Mouse (Mus musculus) cerebellum, postnatal 14 days (tissue): ENCODE measurements around the gene Ccdc141.
A peak's percentile ranks its signal among the peaks of the same experiment; 100 is the strongest.

Experiments used
- DNase-seq, 2 experiments: peaks; one replicate each; pipeline ENCODE4 v3.0.0; 2021; ENCODE audit warnings: mixed read lengths in 2 of 2

Gene Ccdc141

DNA sequence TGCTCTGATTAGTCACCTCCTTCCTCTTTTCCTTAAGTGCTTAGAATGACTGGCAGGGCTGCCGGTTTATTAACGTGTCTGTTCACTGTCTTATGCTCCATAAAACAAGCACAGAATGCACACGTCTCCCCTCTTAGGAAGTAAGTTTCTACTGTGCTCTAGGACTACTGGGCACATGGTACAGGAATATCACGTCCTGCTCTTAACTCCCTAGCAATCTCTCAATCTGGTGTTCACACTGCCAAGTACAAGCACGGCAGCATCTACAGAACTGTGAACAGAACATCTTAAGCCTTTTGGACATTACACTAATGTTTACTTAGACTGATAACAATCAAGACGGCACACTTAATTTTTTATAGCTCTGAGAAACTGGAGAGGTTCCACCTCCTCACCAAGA lies 52.3 kb downstream of the Ccdc141 start:
- no peak for DNase-seq

- no peak for DNase-seq
Observed at GRCm38 (mm10) chr2:77114335-77114734, 56.1 kb downstream of the Ccdc141 start.

GRCm38 (mm10) chr2:77113867-77114266 lies 56.6 kb downstream of the Ccdc141 start:
- peak in 1 of 2 experiments; percentile 20 for DNase-seq

- DNase-seq = no peak
Observed at GRCm38 (mm10) chr2:77113026-77113425, 57.4 kb downstream of the Ccdc141 start.

DNA sequence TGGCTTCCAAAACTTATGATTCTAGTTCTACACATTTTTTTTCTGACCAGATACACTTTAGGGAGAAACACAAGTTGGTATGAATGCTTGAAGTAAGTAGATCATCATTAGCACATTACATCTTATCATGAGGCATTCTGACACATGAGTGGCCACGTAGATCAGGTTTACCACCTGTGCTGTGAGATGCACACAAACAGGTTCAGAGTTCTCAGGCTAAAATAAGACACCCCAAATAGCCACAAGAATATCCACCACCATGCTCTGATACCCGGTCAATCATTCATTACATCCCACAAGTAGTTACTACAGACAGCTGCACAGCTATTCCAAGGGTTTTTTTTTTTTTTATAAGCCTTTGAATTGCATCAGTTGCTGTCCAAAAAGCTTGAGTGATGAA lies 59.3 kb downstream of the Ccdc141 start:
- DNase-seq = no peak

- no peak for DNase-seq
Observed at GRCm38 (mm10) chr2:77110365-77110764, 60.1 kb downstream of the Ccdc141 start.

GRCm38 (mm10) chr2:77109506-77110123 lies 60.8 kb downstream of the Ccdc141 start:
- DNase-seq = peak; percentile 85 to 95

DNA sequence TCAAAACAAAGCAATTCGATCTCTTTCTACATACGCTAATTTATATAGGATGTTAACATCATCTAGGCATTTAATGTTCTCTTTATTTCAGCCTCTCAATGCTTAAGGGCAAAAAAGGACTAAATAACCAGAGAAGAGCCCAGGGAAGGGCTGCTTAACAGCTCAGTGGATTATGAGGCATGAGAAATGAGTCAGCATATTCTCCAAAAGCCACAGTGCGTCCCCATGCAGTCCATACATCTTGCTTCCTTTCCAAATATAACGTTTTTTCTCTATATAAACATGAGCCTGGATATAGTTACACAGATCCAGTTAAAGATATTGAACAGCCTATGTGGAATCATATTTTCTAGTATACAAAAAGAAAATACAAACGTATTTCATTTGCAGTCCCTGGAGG lies 61.9 kb downstream of the Ccdc141 start:
- no peak for DNase-seq

GRCm38 (mm10) chr2:77106150-77106549 lies 64.3 kb downstream of the Ccdc141 start:
- DNase-seq = no peak

DNA sequence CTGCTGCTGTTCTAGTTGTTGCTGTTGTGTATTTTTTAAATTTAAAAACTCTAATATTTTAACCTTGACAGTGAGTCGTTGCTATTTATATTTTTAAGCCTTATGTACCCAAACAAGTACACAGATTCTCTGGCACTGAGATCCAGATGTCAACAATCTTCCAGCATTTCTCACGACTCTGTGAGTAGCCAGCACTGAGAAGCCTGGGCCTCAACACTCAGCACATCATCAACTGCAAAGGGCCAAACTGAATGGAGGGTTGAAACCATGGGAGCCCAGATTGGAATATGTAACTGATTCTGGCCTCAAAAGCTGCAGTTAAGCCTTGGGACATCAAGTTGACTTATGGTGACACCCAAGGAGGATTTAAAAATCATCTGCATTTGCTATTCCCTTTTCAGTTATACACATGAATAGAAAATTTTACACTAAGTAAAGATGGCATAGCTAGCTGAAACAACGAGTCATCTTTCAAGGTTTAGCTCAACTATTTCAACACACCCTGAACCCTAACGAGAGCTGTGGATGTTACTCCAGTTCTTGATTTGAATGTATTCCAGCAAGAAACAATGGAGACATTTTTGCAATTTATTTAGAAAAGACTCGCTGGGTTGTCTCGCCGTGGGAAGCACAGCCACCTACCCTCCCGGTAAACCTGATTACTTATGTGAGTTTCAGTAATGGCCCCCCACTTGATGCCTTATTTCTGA lies 65.3 kb downstream of the Ccdc141 start:
- DNase-seq = no peak

DNA sequence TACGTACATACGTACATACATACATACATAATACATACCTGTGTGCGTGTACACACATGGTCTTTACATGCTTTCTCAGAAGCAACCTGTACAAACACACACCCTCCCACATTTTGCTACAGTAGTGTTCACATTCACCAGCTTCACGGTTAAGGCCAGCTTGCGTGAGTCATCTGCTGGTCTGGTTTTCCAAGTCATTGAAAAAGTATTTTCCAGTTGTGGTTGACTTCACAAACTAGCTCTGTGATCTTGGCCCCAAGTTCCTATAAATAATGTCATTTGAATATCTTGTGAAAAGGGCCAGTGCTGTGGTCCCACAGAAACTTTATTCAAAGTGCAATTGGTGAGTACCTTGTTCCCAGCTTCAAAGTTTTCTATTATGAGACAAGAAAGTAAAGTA lies 67.9 kb downstream of the Ccdc141 start:
- no peak for DNase-seq

- no peak for DNase-seq
Observed at GRCm38 (mm10) chr2:77099814-77100213, 70.6 kb downstream of the Ccdc141 start.

DNA sequence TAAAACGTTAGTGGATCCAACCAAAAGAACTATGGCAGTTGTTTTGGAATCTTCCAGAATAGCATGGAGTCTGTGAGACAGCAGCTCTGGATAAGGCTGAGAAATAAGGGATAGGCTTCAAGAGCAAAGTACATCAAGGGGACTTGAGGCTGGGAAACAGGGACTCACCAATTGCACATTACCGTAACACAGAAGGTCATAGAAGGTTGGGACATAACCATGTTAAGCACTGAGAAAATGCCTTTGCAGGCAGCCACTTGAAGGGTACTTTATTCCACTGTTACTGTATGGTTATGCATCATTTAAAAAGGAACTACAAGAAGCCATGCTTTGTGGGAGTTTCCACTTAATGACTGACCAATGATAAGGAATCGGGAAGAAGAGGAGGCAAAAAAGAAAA lies 71.7 kb downstream of the Ccdc141 start:
- DNase-seq = no peak

GRCm38 (mm10) chr2:77091749-77092148 lies 78.7 kb downstream of the Ccdc141 start:
- no peak for DNase-seq

DNA sequence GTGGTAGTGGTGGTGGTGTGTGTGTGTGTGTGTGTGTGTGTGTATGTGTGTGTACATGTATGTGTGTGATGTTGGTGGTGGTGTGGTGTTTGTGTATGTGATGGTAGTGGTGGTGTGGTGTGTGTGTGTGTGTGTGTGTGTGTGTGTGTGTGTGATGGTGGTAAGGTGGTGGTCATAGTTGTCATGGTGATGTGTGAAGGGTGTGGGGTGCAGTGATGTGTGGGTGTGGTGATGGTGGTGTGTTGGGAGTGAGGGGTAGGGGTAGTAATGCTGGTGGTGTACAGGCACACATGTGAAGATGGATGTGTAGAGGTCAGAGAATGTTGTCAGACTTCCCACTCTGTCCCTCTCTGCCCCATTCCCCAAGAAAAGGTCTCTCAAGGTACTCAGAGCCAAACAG lies 85.1 kb downstream of the Ccdc141 start:
- no peak for DNase-seq

GRCm38 (mm10) chr2:77084629-77085028 lies 85.8 kb downstream of the Ccdc141 start:
- DNase-seq = no peak

DNA sequence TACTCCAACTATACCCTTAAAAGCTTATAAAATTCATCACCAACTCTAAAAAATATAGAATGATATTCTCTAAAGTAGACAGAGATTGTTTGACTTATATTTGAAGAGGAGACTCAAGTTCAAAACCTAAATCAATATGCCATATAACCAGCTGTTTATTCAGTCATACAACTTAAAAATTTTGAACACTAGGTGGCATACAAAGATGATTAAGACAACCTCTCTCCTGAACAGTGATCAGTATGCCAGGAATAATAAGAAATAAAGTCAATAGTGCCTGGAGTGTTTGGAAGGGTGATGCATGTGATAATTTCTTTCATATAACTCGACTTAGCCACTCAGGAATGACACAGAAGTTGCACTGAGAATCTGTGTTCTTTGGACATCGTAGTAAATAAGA lies 89.3 kb downstream of the Ccdc141 start:
- no peak for DNase-seq

DNA sequence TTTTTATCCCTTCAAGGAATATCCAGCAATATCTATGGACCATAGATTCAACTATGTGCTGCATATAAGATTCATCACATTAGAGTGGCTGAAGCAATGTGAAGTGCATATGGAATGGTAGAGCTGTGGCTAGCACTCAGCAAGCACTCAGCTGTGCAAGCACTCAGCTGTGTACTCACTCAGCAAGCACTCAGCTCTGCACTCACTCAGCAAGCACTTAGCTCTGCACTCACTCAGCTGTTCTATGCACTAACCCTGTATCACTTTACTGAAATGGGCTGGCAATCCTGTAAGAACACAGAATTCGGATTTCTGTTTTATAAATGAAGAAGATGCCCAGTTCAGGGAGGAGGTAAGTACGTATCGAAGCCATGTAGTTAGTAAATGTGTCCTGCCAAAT lies 89.8 kb downstream of the Ccdc141 start:
- no peak for DNase-seq

DNA sequence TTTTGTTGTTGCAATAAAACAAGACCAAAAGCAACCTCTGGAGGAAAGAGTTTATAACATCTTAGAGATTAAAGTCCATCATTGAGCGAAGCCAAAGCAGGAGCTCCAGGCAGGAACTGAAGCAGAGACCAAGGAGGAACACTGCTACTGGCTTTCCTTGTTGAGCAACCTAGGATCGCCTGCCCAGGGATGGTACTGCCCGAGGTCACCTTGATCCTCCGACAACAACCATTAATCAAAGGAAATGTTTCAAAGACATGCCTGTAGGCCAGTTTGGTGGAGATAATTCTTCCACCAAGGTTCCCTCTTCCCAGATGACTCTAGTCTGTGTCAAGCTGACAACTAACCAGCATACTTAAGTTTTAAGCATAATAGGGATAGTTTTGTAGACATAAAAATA lies 91.7 kb downstream of the Ccdc141 start:
- DNase-seq = no peak

DNA sequence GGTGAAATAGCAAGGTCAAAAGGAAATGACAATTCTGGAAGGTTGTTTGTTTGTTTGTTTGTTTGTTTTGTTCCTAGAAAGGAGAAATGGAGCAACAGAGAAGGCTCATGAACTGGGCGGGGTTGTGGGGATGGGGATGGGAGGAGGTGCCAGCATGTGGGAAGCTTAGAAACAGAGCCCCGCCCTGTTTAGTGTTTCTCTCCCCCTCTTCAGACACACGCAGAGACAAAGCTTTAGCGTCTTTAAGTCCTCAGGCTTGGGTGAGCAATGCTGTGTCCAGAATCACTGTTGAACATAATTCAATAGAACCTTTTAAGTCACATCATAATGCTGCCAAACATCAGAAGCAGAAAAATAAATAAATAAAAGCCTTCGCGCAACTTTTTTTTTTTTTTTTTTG lies 96.1 kb downstream of the Ccdc141 start:
- no peak for DNase-seq

DNA sequence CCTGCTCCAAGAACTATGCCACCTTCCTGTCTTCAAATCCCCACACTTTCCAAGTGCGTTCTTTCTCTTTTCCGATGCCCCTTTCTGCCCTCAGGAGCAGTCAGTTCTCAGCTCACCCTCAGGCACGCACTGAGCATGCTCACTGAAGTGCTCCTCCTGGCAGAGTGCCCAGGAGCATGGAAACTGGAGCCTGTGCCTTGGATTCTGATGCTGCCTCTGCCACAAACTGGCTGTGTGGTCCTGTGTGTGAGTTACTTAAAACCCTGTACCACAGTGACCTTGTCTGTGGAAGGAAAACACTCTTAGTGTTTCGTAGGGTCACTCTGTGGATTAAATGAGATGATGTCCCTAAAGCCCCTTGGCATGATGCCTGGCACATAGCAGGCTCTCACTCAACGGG lies 96.5 kb downstream of the Ccdc141 start:
- DNase-seq = peak; percentile 48 to 74

DNA sequence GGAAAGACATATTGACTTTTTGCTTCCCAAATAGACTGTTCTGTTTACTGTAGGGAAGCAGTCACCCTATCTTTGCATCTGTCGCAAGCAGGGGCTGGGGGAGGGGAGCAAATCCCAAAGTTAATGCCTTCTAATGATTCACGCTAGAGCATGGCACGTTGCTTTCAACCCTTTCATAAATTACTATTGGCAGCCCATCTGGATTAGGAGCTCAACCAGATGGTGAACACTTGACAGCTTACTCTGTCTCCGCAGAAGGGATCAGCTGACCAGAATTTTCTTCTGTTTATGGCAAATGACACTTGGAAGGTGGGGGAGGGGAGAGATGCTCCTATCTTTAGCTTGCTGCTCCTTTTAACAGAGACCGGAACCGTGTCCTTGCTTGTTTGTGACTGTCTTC lies 105.1 kb downstream of the Ccdc141 start:
- peak; percentile 45 for DNase-seq

GRCm38 (mm10) chr2:77061871-77062270 lies 108.6 kb downstream of the Ccdc141 start:
- DNase-seq = peak; percentile 78 to 81

DNA sequence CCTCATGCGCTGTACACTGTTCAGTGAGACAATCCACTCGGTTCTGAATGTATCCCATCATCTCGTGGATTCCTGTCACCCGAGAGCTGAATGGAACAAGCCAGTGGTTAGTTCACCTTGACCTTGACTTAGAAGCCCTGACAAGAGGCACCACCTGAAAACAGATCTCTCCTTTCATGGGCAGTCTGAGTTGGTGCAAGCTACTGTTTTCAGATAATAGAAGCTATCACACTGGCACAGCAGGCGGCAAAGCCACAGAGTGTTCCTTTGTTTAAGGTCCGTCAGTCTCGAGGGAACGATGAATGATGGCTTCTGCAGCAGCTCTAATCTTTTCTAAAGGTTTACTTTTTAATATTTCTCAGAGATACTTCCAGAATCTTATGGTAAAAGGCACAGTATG lies 110.8 kb downstream of the Ccdc141 start:
- DNase-seq = no peak

GRCm38 (mm10) chr2:77056367-77056766 lies 114.1 kb downstream of the Ccdc141 start:
- DNase-seq = peak; percentile 58 to 61
